Mouse (Mus musculus) myocyte (in vitro differentiated cells): ENCODE results near the gene Qrfpr. TPM values are rescaled to one million over a fixed set of nuclear protein-coding genes. Genes with fewer than 3 reads are reported as not detected.

Source experiments
- H3K27me3 ChIP-seq: one replicate; pipeline ENCODE4 v1.6.1; 2011; ENCODE audit not compliant: control insufficient read depth, insufficient read depth, insufficient read length
- H3K36me3 ChIP-seq: one replicate; pipeline ENCODE4 v1.6.1; 2011; ENCODE audit not compliant: control insufficient read depth, insufficient read depth
- H3K4me2 ChIP-seq: one replicate; pipeline ENCODE4 v1.6.1; 2011; ENCODE audit warnings: low read depth, control low read depth
- H3K4me3 ChIP-seq: one replicate; pipeline ENCODE4 v1.5.1; 2011; ENCODE audit warnings: mild to moderate bottlenecking, control low read depth, moderate library complexity
- H3K79me2 ChIP-seq: one replicate; pipeline ENCODE4 v1.6.1; 2011; ENCODE audit not compliant: control insufficient read depth, insufficient read depth
- H3ac ChIP-seq: one replicate; pipeline ENCODE4 v1.6.1; 2011; ENCODE audit not compliant: control insufficient read depth, insufficient read length
- CEBPB ChIP-seq: IDR thresholded peaks from 2 replicates; pipeline ENCODE4 v1.6.1; 2011; ENCODE audit warnings: mild to moderate bottlenecking, moderate library complexity; ENCODE audit not compliant: poor library complexity, insufficient read depth, severe bottlenecking
- E2F4 ChIP-seq: IDR thresholded peaks from one replicate; pipeline ENCODE4 v1.6.1; 2011; ENCODE audit warnings: mild to moderate bottlenecking, control low read depth, moderate library complexity; ENCODE audit not compliant: insufficient read depth
- MAX ChIP-seq: IDR thresholded peaks from one replicate; pipeline ENCODE4 v1.6.1; 2011; ENCODE audit warnings: low read depth, mild to moderate bottlenecking, control low read depth
- MYOD1 ChIP-seq, 3 experiments: IDR thresholded peaks; one replicate each; pipeline ENCODE4 v1.6.1; 2011; ENCODE audit warnings: control low read depth in 2 of 3, low read depth in 2 of 3, mild to moderate bottlenecking in 2 of 3, moderate library complexity in 1 of 3; ENCODE audit not compliant: insufficient read length in 2 of 3, control insufficient read depth in 1 of 3
- MYOG ChIP-seq, 3 experiments: IDR thresholded peaks; one replicate each; pipeline ENCODE4 v1.6.1; 2011; ENCODE audit warnings: control low read depth in 2 of 3, low read depth in 2 of 3, mild to moderate bottlenecking in 2 of 3; ENCODE audit not compliant: insufficient read length in 2 of 3, control insufficient read depth in 1 of 3, insufficient read depth in 1 of 3
- POLR2A ChIP-seq: IDR thresholded peaks from one replicate; pipeline ENCODE4 v1.6.1; 2011; ENCODE audit warnings: low read depth, mild to moderate bottlenecking, control low read depth, moderate library complexity; ENCODE audit not compliant: insufficient read length
- POLR2AphosphoS2 ChIP-seq: IDR thresholded peaks from one replicate; pipeline ENCODE4 v1.6.1; 2011; ENCODE audit warnings: low read depth, control low read depth; ENCODE audit not compliant: insufficient read length
- REST ChIP-seq: IDR thresholded peaks from one replicate; pipeline ENCODE4 v1.6.1; 2011; ENCODE audit warnings: mild to moderate bottlenecking, control low read depth, moderate library complexity; ENCODE audit not compliant: insufficient read depth, insufficient read length
- SRF ChIP-seq: IDR thresholded peaks from one replicate; pipeline ENCODE4 v1.6.1; 2011; ENCODE audit warnings: low read depth; ENCODE audit not compliant: control insufficient read depth, insufficient read length
- TCF12 ChIP-seq: IDR thresholded peaks from one replicate; pipeline ENCODE4 v1.6.1; 2011; ENCODE audit warnings: mild to moderate bottlenecking, control low read depth; ENCODE audit not compliant: poor library complexity, insufficient read depth, severe bottlenecking
- TCF3 ChIP-seq: IDR thresholded peaks from one replicate; pipeline ENCODE4 v1.6.1; 2011; ENCODE audit warnings: low read depth, control low read depth; ENCODE audit not compliant: insufficient read length
- USF1 ChIP-seq: IDR thresholded peaks from one replicate; pipeline ENCODE4 v1.6.1; 2011; ENCODE audit warnings: low read depth, mild to moderate bottlenecking, control low read depth, moderate library complexity
- polyA plus RNA-seq: library from polyadenylated mRNA; unstranded; fragments of >200 nt; fragmentation: generic; extraction: Trizol; gene quantifications from one replicate; pipeline ENCODE4 v1.2.1, GENCODE M21; 2012; ENCODE audit warnings: missing spikeins

Qrfpr gene
- polyA plus RNA-seq, 1 experiment = not detected

GRCm38 (mm10) chr3:36181519-36181918 is 40.6 kb downstream of the Qrfpr start:
- H3K4me2 ChIP-seq = no peak overlapping the region
- H3ac ChIP-seq = no peak overlapping the region
- H3K79me2 ChIP-seq = no peaks in the 10 kb centered on the region
- no peak for TF ChIP-seq MYOD1 (IDR thresholded peaks at IDR 0.05; ENCODE audit: control insufficient read depth in 1 of 3, insufficient read length in 2 of 3, low read depth in 2 of 3)
- no peak for TF ChIP-seq MYOG (IDR thresholded peaks at IDR 0.05; ENCODE audit: control insufficient read depth in 1 of 3, insufficient read depth in 1 of 3, insufficient read length in 2 of 3, low read depth in 2 of 3)
- TF ChIP-seq E2F4 = no peak
- TF ChIP-seq POLR2AphosphoS2 = no peak
- TF ChIP-seq MAX = no peak
- no peak for TF ChIP-seq TCF12
- no peak for TF ChIP-seq POLR2A
- no peak for TF ChIP-seq USF1
- TF ChIP-seq TCF3 = no peak
- no peak for TF ChIP-seq CEBPB
- no peak for TF ChIP-seq REST
- no peak for TF ChIP-seq SRF
- H3K4me3 ChIP-seq = no peak overlapping the region
- no peaks in the 10 kb centered on the region for H3K36me3 ChIP-seq
- H3K27me3 ChIP-seq = no peaks in the 10 kb centered on the region

GRCm38 (mm10) chr3:36173761-36174160 is 48.4 kb downstream of the Qrfpr start:
- no peak overlapping the region for H3K4me3 ChIP-seq
- H3K36me3 ChIP-seq = no peaks in the 10 kb centered on the region
- no peaks in the 10 kb centered on the region for H3K79me2 ChIP-seq
- no peak overlapping the region for H3ac ChIP-seq
- H3K4me2 ChIP-seq = no peak overlapping the region
- no peak for TF ChIP-seq CEBPB
- TF ChIP-seq TCF3 = no peak
- no peak for TF ChIP-seq POLR2AphosphoS2
- TF ChIP-seq USF1 = no peak
- TF ChIP-seq MYOD1 (IDR thresholded peaks at IDR 0.05; ENCODE audit: control insufficient read depth in 1 of 3, insufficient read length in 2 of 3, low read depth in 2 of 3) = no peak
- TF ChIP-seq REST = no peak
- no peak for TF ChIP-seq MAX
- no peak for TF ChIP-seq SRF
- no peak for TF ChIP-seq POLR2A
- no peak for TF ChIP-seq TCF12
- no peak for TF ChIP-seq E2F4
- TF ChIP-seq MYOG (IDR thresholded peaks at IDR 0.05; ENCODE audit: control insufficient read depth in 1 of 3, insufficient read depth in 1 of 3, insufficient read length in 2 of 3, low read depth in 2 of 3) = no peak
- H3K27me3 ChIP-seq = no peaks in the 10 kb centered on the region

- Histone ChIP-seq H3K4me3 (no peak overlapping the region), H3ac (no peak overlapping the region), H3K4me2 (no peak overlapping the region), H3K27me3 (no peaks in the 10 kb centered on the region), H3K79me2 (no peaks in the 10 kb centered on the region), H3K36me3 (peaks cover under 1% of the 10 kb centered on the region)
- TF ChIP-seq USF1 = no peak
- no peak for TF ChIP-seq CEBPB
- no peak for TF ChIP-seq MYOG (IDR thresholded peaks at IDR 0.05; ENCODE audit: control insufficient read depth in 1 of 3, insufficient read depth in 1 of 3, insufficient read length in 2 of 3, low read depth in 2 of 3)
- no peak for TF ChIP-seq TCF3
- TF ChIP-seq MYOD1 (IDR thresholded peaks at IDR 0.05; ENCODE audit: control insufficient read depth in 1 of 3, insufficient read length in 2 of 3, low read depth in 2 of 3) = no peak
- no peak for TF ChIP-seq MAX
- TF ChIP-seq REST = no peak
- no peak for TF ChIP-seq POLR2AphosphoS2
- no peak for TF ChIP-seq TCF12
- TF ChIP-seq POLR2A = no peak
- TF ChIP-seq SRF = no peak
- no peak for TF ChIP-seq E2F4
Observed at GRCm38 (mm10) chr3:36171348-36171747, 50.8 kb downstream of the Qrfpr start.

GRCm38 (mm10) chr3:36170670-36171210 is 51.4 kb downstream of the Qrfpr start:
- H3K36me3 ChIP-seq = peaks cover 6% of the 10 kb centered on the region
- H3K79me2 ChIP-seq = no peaks in the 10 kb centered on the region
- no peak overlapping the region for H3K4me3 ChIP-seq
- TF ChIP-seq POLR2AphosphoS2 (peak; percentile 57), SRF (no peak), E2F4 (no peak), CEBPB (no peak)
- no peaks in the 10 kb centered on the region for H3K27me3 ChIP-seq
- no peak overlapping the region for H3ac ChIP-seq
- no peak overlapping the region for H3K4me2 ChIP-seq

GRCm38 (mm10) chr3:36155268-36155667 is 66.8 kb downstream of the Qrfpr start:
- H3K27me3 ChIP-seq = no peaks in the 10 kb centered on the region
- H3K4me3 ChIP-seq = no peak overlapping the region
- no peak overlapping the region for H3K4me2 ChIP-seq
- H3K79me2 ChIP-seq = peaks cover 81% of the 10 kb centered on the region
- peaks cover 10% of the 10 kb centered on the region for H3K36me3 ChIP-seq
- no peak for TF ChIP-seq E2F4
- TF ChIP-seq REST = no peak
- H3ac ChIP-seq = no peak overlapping the region
